Mouse (Mus musculus): ENCODE results near the gene Celsr1. TPM values are rescaled to one million over a fixed set of nuclear protein-coding genes. Genes with fewer than 3 reads are reported as not detected.

The Celsr1 gene
- polyA plus RNA-seq, 1 experiment from 2014 or later: 1.8 TPM

DNA sequence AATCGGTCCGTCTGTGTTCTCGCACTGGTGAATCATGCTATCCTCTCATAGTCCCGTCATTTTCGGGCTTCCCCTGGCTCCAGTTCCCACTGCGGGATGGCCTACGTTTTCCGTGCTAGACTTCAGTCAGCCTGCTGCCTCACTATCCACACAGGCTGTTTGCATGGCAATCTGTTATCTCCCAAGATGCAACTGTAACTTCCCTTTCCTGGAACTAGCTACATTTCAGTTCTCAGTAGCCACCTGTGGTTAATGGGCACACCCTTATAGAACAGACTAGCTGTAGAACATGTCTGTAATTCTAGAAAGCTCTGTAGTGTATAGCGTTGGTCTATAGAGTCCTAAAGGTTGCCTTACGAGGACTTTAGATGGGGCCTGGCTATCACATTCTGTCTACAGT lies 17.6 kb upstream of the Celsr1 start:
- H3K27ac ChIP-seq: no peak overlapping the region
- H3K4me1 ChIP-seq (replicated peaks): peaks cover 6% of the 10 kb centered on the region
- H3K4me2 ChIP-seq: no peak overlapping the region
- H3K9ac ChIP-seq: no peak overlapping the region
- H3K4me3 ChIP-seq: no peak overlapping the region
- peaks cover 2% of the 10 kb centered on the region; the same call in 1 of the 2 replicates for H3K27me3 ChIP-seq
- 89% methylated on average over 10 of the region's 10 CpGs for WGBS
- no peak for ATAC-seq (ENCODE audit: low FRiP score)
- H3K36me3 ChIP-seq: no peaks in the 10 kb centered on the region
- H3K9me3 ChIP-seq: no peaks in the 10 kb centered on the region

DNA sequence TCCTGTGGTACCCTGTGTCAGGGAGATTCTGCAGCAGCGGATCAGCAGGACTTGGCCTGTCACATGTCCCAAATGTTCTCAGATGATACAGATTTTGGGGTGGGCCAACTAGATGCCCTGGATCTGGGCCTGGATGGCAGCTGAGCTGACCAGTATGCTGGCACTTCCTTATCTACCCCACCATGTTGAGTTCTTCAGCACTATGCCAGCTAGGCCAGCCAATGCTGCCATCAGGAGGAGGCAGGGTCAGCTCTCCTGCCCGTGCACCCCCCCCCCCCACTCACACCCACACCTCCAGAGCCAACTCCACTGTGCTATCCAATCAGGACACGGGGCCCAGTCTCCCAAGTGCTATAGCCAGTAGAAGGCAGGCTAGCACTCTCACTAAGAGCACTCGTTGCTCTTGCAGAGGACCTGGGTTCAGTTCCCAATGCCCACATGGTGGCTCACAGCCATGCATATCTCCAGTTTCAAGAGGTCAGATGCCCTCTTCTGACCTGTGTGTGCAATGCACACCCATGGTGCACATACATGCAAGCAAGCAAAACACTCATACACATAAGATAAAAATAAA lies 16.7 kb upstream of the Celsr1 start:
- Histone ChIP-seq H3K4me2 (no peak overlapping the region), H3K36me3 (no peaks in the 10 kb centered on the region), H3K9me3 (no peaks in the 10 kb centered on the region), H3K27ac (no peak overlapping the region), H3K27me3 (no peaks in the 10 kb centered on the region), H3K4me1 (replicated peaks) (peaks cover 6% of the 10 kb centered on the region), H3K9ac (no peak overlapping the region), H3K4me3 (no peak overlapping the region)
- 84% methylated on average over 4 of the region's 4 CpGs for WGBS
- ATAC-seq (ENCODE audit: low FRiP score): no peak

- no peak for ATAC-seq (ENCODE audit: low FRiP score)
- H3K36me3 ChIP-seq: no peaks in the 10 kb centered on the region
- 87% methylated on average over 3 of the region's 3 CpGs for WGBS
Measured at GRCm38 (mm10) chr15:86049510-86049909, 15.9 kb upstream of the Celsr1 start.

GRCm38 (mm10) chr15:86042364-86042763 lies 8.8 kb upstream of the Celsr1 start:
- WGBS: 49% methylated on average over 4 of the region's 4 CpGs
- no peak for ATAC-seq (ENCODE audit: low FRiP score)
- no peak overlapping the region for H3K4me3 ChIP-seq
- H3K27me3 ChIP-seq: peaks cover 19% of the 10 kb centered on the region
- H3K27ac ChIP-seq: no peak overlapping the region
- H3K4me1 ChIP-seq (replicated peaks): peaks cover 5% of the 10 kb centered on the region; the same call in 1 of the 2 replicates
- H3K36me3 ChIP-seq: no peaks in the 10 kb centered on the region
- no peak overlapping the region for H3K9ac ChIP-seq
- no peaks in the 10 kb centered on the region for H3K9me3 ChIP-seq
- H3K4me2 ChIP-seq: no peak overlapping the region

More at GRCm38 (mm10) chr15:86049510-86049909, 15.9 kb upstream of the Celsr1 start:
- no peak overlapping the region for H3K27ac ChIP-seq
- no peaks in the 10 kb centered on the region for H3K27me3 ChIP-seq
- no peak overlapping the region for H3K4me2 ChIP-seq
- H3K4me3 ChIP-seq: no peak overlapping the region
- peaks cover 6% of the 10 kb centered on the region for H3K4me1 ChIP-seq (replicated peaks)
- no peak overlapping the region for H3K9ac ChIP-seq
- H3K9me3 ChIP-seq: no peaks in the 10 kb centered on the region

DNA sequence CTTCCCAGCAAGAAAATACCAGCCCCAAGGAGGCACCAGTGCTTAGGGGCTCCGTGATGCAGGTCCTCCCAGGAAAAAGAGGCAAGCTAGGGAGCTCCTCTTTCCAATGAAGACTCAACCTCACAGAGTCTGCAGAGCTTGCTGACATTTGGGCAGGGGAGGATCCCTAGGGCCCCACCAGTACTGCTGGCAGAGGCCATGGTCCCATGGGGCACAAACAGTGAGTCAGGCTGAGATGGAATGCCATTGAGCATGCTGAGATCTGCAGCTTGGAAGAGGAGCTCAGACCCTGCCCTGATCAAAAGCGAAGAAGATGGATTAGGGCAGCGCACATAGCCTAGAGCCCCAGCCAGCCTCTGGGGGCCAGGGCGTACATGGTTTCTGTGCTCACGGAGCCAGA lies 7.8 kb upstream of the Celsr1 start:
- WGBS: 80% methylated on average over 5 of the region's 5 CpGs
- no peak overlapping the region for H3K27ac ChIP-seq
- no peak for ATAC-seq (ENCODE audit: low FRiP score)
- H3K4me3 ChIP-seq: no peak overlapping the region
- no peak overlapping the region for H3K9ac ChIP-seq
- H3K4me2 ChIP-seq: no peak overlapping the region
- no peaks in the 10 kb centered on the region for H3K9me3 ChIP-seq
- peaks cover 5% of the 10 kb centered on the region; the same call in 1 of the 2 replicates for H3K4me1 ChIP-seq (replicated peaks)
- no peaks in the 10 kb centered on the region for H3K36me3 ChIP-seq
- H3K27me3 ChIP-seq: peaks cover 19% of the 10 kb centered on the region

- Histone ChIP-seq H3K4me2 (no peak overlapping the region), H3K9me3 (no peaks in the 10 kb centered on the region), H3K27me3 (peaks cover 41% of the 10 kb centered on the region), H3K9ac (peak overlapping the region; percentile 19; the same call in 1 of the 2 replicates), H3K36me3 (no peaks in the 10 kb centered on the region), H3K27ac (no peak overlapping the region), H3K4me1 (replicated peaks) (peaks cover 18% of the 10 kb centered on the region), H3K4me3 (no peak overlapping the region)
- peak; percentile 76 for ATAC-seq (ENCODE audit: low FRiP score)
- 0% methylated on average over 2 of the region's 2 CpGs for WGBS
Measured at GRCm38 (mm10) chr15:86038802-86039201, 5.2 kb upstream of the Celsr1 start.

GRCm38 (mm10) chr15:86035913-86036312 lies 2.3 kb upstream of the Celsr1 start:
- Histone ChIP-seq H3K36me3 (peaks cover 8% of the 10 kb centered on the region), H3K27ac (no peak overlapping the region), H3K4me2 (no peak overlapping the region), H3K4me3 (no peak overlapping the region), H3K9me3 (0 out of 2 replicates have a peak, but pooled peaks cover 3% of the 10 kb centered on the region), H3K9ac (no peak overlapping the region), H3K27me3 (peaks cover 64% of the 10 kb centered on the region), H3K4me1 (replicated peaks) (peaks cover 30% of the 10 kb centered on the region)
- WGBS: 83% methylated on average over 3 of the region's 3 CpGs
- no peak for ATAC-seq (ENCODE audit: low FRiP score)

GRCm38 (mm10) chr15:86034781-86035360 lies 1.3 kb upstream of the Celsr1 start:
- 5% methylated on average over 12 of the region's 12 CpGs for WGBS
- Histone ChIP-seq H3K4me3 (0 out of 2 replicates have a peak overlapping the region, but pooled peaks have one; percentile 53), H3K27ac (no peak overlapping the region)

GRCm38 (mm10) chr15:86034021-86034523 lies 495 bp upstream of the Celsr1 start:
- Histone ChIP-seq H3K9ac (peak overlapping the region; percentile 65), H3K27ac (peak overlapping the region; percentile 53), H3K27me3 (peaks cover 51% of the 10 kb centered on the region), H3K9me3 (0 out of 2 replicates have a peak, but pooled peaks cover 6% of the 10 kb centered on the region), H3K4me3 (peak overlapping the region; percentile 53), H3K4me2 (peak overlapping the region; percentile 83), H3K36me3 (peaks cover 20% of the 10 kb centered on the region), H3K4me1 (replicated peaks) (peaks cover 39% of the 10 kb centered on the region)
- under 1% methylated on average over 26 of the region's 44 CpGs for WGBS
- ATAC-seq (ENCODE audit: low FRiP score): peak; percentile 79

More at GRCm38 (mm10) chr15:86034781-86035360, 1.3 kb upstream of the Celsr1 start:
- no peak overlapping the region for H3K9ac ChIP-seq
- H3K4me1 ChIP-seq (replicated peaks): peaks cover 32% of the 10 kb centered on the region
- H3K4me2 ChIP-seq: peak overlapping the region; percentile 83
- H3K9me3 ChIP-seq: 0 out of 2 replicates have a peak, but pooled peaks cover 6% of the 10 kb centered on the region
- H3K27me3 ChIP-seq: peaks cover 59% of the 10 kb centered on the region
- H3K36me3 ChIP-seq: peaks cover 19% of the 10 kb centered on the region
- ATAC-seq (ENCODE audit: low FRiP score): no peak

DNA sequence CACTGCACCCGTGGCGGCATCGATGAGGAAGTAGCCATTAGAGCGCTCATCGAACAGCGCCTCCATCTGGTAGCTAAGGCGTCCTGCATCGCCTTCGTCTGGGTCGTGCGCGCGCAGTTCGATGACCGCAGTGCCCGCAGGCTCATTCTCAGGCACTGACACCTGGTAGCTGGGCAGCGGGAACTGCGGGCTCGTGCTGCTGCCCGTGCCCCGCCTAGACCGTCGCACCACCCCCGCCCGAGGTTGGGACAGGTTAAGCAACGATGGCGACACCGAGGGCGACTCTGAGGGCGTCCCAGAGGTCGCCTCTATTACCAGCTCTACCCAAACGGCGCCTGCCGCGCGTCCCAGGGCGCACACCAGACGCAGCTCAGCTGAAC lies 776 bp downstream of the Celsr1 start:
- 2% methylated on average over 38 of the region's 38 CpGs for WGBS
- Histone ChIP-seq H3K36me3 (peaks cover 20% of the 10 kb centered on the region), H3K4me2 (peak overlapping the region; percentile 83), H3K27ac (no peak overlapping the region), H3K9me3 (0 out of 2 replicates have a peak, but pooled peaks cover 6% of the 10 kb centered on the region), H3K4me1 (replicated peaks) (peaks cover 51% of the 10 kb centered on the region), H3K4me3 (peak overlapping the region; percentile 53), H3K9ac (peak overlapping the region; percentile 65), H3K27me3 (peaks cover 49% of the 10 kb centered on the region)
- peak; percentile 14; the same call in 1 of the 2 replicates for ATAC-seq (ENCODE audit: low FRiP score)

DNA sequence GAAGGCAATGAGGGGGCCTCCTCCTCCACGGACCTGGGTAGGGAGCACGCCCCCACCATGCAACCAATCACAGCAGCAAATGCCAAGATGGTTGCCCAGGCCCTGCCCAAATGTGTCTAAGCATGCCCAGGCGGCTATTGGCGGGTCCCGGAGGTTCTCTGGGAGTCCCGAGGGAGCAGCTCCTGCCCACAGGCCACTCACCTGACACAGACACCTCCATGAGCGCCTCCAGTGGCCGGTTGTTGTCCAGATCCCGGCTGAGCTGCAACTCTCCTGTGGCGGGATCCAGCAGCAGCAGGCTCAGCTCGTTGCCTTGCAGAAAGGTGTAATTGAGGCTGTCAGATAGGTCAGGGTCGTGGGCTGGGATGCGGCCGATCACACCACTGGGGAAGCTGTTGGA lies 3.6 kb downstream of the Celsr1 start:
- Histone ChIP-seq H3K4me3 (peak overlapping the region; percentile 9; the same call in 1 of the 2 replicates), H3K27ac (no peak overlapping the region), H3K4me1 (replicated peaks) (peaks cover 49% of the 10 kb centered on the region), H3K36me3 (peaks cover 20% of the 10 kb centered on the region), H3K9ac (no peak overlapping the region), H3K27me3 (peaks cover 39% of the 10 kb centered on the region), H3K4me2 (peak overlapping the region; percentile 42), H3K9me3 (0 out of 2 replicates have a peak, but pooled peaks cover 6% of the 10 kb centered on the region)
- WGBS: 69% methylated on average over 14 of the region's 14 CpGs
- ATAC-seq (ENCODE audit: low FRiP score): no peak

DNA sequence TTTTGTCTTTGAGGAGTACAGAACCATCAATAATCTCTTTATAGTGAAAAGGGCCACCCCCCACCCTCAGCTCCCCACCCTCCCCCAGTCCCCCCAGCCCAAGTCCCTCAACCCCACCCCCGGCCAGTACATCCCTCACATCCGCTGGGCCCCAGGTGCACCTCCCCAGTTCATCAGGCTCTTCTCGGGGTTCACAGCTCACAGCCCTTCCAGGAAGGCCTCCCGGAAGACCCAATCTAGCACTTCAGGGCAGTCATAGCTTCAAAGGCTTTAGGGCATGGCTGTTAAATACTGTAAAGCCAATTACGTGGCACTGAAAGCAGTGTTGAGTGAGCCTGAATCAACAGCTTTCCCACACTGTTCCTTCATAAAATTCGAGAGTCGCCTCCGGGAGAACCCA lies 5.7 kb downstream of the Celsr1 start:
- no peak for ATAC-seq (ENCODE audit: low FRiP score)
- Histone ChIP-seq H3K4me2 (peak overlapping the region; percentile 42; the same call in 1 of the 2 replicates), H3K9ac (no peak overlapping the region), H3K27me3 (peaks cover 21% of the 10 kb centered on the region), H3K4me3 (no peak overlapping the region), H3K9me3 (0 out of 2 replicates have a peak, but pooled peaks cover 6% of the 10 kb centered on the region), H3K36me3 (peaks cover 20% of the 10 kb centered on the region), H3K4me1 (replicated peaks) (peaks cover 28% of the 10 kb centered on the region), H3K27ac (no peak overlapping the region)
- 68% methylated on average over 8 of the region's 8 CpGs for WGBS

All from hindbrain, embryonic 13.5 days (tissue).